Mouse (Mus musculus) forebrain, embryonic 10.5 days (tissue): ENCODE data around the gene Hoxa10. TPM values are rescaled to one million over a fixed set of nuclear protein-coding genes. Genes with fewer than 3 reads are reported as not detected.

Experiments used
- DNase-seq: peaks from one replicate; pipeline ENCODE4 v3.0.0-alpha.2; 2017; ENCODE audit warnings: low spot score; ENCODE audit errors: extremely low spot score
- H3K27ac ChIP-seq: fragments of 300-500 bp; sonication (generic); 2 replicates; pipeline ENCODE4 v1.5.1; 2016; ENCODE audit warnings: mild to moderate bottlenecking
- H3K27me3 ChIP-seq: fragments of 300-500 bp; sonication (generic); 2 replicates; pipeline ENCODE4 v1.6.1; 2016; ENCODE audit warnings: mild to moderate bottlenecking; ENCODE audit not compliant: poor library complexity, severe bottlenecking
- H3K36me3 ChIP-seq: fragments of 300-500 bp; sonication (generic); replicated peaks from 2 replicates; pipeline ENCODE4 v1.6.1; 2016; ENCODE audit warnings: mild to moderate bottlenecking, moderate library complexity
- H3K4me1 ChIP-seq: fragments of 300-500 bp; sonication (generic); 2 replicates; pipeline ENCODE4 v1.6.1; 2016
- H3K4me3 ChIP-seq: fragments of 300-500 bp; sonication (generic); 2 replicates; pipeline ENCODE4 v1.5.1; 2016; ENCODE audit warnings: mild to moderate bottlenecking, moderate library complexity
- H3K9me3 ChIP-seq: fragments of 300-500 bp; sonication (generic); 2 replicates; pipeline ENCODE4 v1.6.1; 2016; ENCODE audit warnings: mild to moderate bottlenecking, moderate library complexity
- WGBS: fragments of 180-500 bp; shearing (Covaris S2); methylation state at CpG from one replicate; pipeline ENCODE4 v1.1.7; 2016; 5-methylcytosine and 5-hydroxymethylcytosine counted together
- polyA plus RNA-seq: library from polyadenylated mRNA; unstranded; fragments of >200 nt; fragmentation: Nextera tagmentation; extraction: Ambion mirVana; gene quantifications from 2 replicates; pipeline ENCODE4 v1.2.1, GENCODE M21; 2016

Gene Hoxa10
- polyA plus RNA-seq, 1 experiment from 2014 or later: not detected

DNA sequence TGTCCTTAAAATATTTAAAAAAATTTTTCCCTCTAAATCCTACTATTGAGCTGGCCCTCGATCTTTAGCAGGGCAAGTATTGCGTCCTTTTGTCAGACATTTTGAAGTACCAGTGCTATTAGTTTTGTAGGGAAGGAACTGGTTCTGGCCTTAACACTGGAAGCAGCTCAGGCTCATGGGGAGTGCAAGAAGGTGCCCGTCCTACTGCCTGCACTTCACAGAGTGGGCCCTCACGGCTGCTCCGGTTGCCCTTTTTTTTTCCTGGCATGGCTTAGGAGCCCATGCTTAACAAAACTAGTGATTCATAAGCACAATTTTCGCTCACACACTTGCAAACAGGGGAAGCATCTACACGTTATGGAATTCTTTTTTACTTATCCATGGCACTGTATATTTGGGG, 1.7 kb downstream of the Hoxa10 start:
- H3K27me3 ChIP-seq: peaks cover 100% of the 10 kb centered on the region
- 3% methylated on average over 7 of the region's 7 CpGs for WGBS
- no peak overlapping the region for H3K4me3 ChIP-seq
- H3K27ac ChIP-seq: no peak overlapping the region
- peaks cover 14% of the 10 kb centered on the region for H3K4me1 ChIP-seq
- H3K36me3 ChIP-seq: no peaks in the 10 kb centered on the region
- DNase-seq: no peak
- no peaks in the 10 kb centered on the region for H3K9me3 ChIP-seq

DNA sequence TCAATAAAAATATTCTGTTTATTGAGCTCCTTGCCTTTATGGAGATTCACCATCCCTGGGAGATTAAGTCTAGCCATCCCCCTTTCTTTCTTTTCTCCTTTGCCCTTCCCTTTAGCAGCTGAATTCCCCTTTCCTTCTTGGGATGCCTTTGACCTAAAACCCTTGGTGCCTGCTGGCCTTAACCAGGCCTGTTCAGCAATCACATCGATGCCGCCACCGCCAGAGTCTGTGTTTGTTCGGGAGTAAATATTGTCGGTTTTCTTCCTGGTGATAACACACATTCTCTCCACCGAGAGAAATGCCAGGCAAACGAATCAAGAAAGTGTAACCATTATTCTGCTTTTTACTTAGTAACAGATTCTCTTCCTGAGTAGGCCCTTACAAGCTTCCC, 2.5 kb downstream of the Hoxa10 start:
- Histone ChIP-seq H3K4me1 (peaks cover 17% of the 10 kb centered on the region), H3K9me3 (no peaks in the 10 kb centered on the region), H3K27me3 (peaks cover 100% of the 10 kb centered on the region), H3K36me3 (no peaks in the 10 kb centered on the region), H3K27ac (no peak overlapping the region), H3K4me3 (no peak overlapping the region)
- 3% methylated on average over 7 of the region's 7 CpGs for WGBS
- no peak for DNase-seq

DNA sequence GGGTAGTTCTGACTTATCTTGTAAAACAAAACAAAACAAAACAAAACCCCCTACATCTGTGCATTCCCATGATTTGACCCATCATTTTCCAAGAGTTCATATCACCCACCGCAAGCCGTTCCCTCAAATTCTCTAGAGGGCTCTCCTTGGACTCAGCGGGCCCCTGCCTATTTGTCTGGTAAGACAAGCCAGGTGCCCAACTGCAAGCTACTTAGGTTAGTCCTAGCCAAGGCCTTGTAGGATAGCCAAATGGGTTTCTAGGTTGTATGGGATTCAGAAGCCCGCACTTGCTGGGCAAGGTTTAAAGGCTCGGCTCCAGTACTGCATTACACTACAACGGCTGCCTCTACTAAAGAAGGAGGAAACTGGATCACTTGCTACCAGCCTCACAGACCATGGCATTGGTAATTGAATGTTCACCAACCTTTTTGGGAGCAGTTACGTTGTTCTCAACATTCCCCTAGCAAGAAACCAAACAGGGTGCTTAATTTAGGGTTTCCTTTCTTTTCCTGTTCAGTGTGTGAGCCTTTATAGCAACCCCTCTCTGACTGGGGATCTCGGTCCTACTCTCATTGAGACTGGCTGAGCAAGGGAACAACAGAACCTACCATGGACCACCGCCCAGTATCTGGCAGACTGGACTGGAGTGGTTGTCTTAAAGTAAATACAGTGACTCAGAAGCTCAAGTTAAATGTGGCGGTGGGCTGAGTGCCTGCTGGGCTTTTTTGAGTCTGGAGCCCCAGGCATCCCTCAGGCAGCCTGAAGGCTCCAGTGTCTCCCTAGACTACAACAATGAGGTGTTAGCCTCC, 3.1 kb downstream of the Hoxa10 start:
- Histone ChIP-seq H3K9me3 (no peaks in the 10 kb centered on the region), H3K27ac (no peak overlapping the region), H3K4me1 (peaks cover 17% of the 10 kb centered on the region), H3K27me3 (peaks cover 100% of the 10 kb centered on the region), H3K36me3 (no peaks in the 10 kb centered on the region), H3K4me3 (no peak overlapping the region)
- 9% methylated on average over 10 of the region's 10 CpGs for WGBS
- no peak for DNase-seq

DNA sequence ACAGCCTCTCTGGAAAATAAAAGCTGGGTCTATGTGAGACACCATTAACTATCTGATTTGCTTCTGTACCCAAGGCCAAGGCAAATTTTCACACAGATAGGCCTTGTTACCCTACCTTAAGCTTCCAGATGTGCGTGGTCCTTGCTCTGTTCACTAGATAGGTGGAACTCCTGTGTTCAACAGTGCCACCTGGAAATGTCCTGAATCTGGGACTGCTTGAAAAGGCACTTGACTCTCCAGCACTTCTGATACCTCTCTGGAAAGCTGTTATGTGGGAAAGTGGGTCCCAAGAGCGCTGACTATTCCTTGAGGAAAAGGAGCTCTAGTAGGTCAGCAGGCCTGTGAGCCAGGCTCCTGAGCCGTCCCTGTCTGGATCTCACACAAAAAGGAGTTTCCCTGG, 3.8 kb downstream of the Hoxa10 start:
- H3K27ac ChIP-seq: no peak overlapping the region
- H3K9me3 ChIP-seq: no peaks in the 10 kb centered on the region
- 10% methylated on average over 3 of the region's 3 CpGs for whole genome bisulfite sequencing
- H3K4me1 ChIP-seq: peaks cover 17% of the 10 kb centered on the region
- H3K4me3 ChIP-seq: no peak overlapping the region
- H3K27me3 ChIP-seq: peaks cover 100% of the 10 kb centered on the region
- no peaks in the 10 kb centered on the region for H3K36me3 ChIP-seq
- DNase-seq: no peak

DNA sequence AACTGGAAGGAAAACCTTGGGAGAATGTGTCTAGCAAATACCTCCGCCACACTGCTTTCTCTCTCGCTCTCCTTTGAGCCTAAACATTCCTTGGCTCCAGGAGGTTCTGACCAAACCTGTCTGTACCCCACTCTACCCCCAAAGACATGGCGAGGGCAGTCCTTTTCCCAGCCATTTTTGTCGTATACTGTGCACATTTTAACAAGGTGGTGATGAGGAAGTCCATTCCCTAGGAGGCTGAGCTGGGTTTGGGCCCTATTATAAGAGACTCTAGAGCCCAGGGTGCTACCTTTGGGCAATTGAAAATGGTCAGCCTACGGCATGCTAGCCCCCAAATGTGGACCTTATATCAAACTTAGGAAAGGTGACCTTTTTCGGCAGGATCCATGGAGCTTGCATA, 4.8 kb downstream of the Hoxa10 start:
- WGBS: 23% methylated on average over 6 of the region's 6 CpGs
- no peak for DNase-seq

DNA sequence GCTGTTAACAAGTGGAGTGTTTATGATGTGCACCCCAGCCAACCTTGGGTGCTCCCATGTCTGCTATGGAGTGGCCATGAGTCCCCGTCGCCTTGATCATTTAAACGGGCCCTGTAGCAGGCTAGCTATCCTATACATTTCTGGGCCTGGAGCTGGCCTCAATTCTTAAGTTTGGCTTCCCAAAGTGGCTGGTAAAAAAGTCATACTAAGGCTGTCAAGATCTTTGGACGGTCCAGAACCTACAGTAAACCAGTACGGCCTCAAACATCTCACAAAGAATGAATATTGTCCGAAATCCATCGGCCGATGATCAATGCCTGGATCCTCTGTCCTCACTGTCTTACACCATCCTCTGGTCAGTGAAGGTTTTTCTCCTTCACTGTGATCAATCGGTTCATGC, 5.4 kb downstream of the Hoxa10 start:
- no peak for DNase-seq
- H3K27ac ChIP-seq: no peak overlapping the region
- no peak overlapping the region for H3K4me3 ChIP-seq
- peaks cover 100% of the 10 kb centered on the region for H3K27me3 ChIP-seq
- peaks cover 15% of the 10 kb centered on the region for H3K4me1 ChIP-seq
- H3K9me3 ChIP-seq: no peaks in the 10 kb centered on the region
- 21% methylated on average over 9 of the region's 9 CpGs for WGBS
- no peaks in the 10 kb centered on the region for H3K36me3 ChIP-seq

More for the DNA sequence above, 4.8 kb downstream of the Hoxa10 start:
- no peak overlapping the region for H3K27ac ChIP-seq
- peaks cover 17% of the 10 kb centered on the region for H3K4me1 ChIP-seq
- no peaks in the 10 kb centered on the region for H3K9me3 ChIP-seq
- H3K4me3 ChIP-seq: no peak overlapping the region
- peaks cover 100% of the 10 kb centered on the region for H3K27me3 ChIP-seq
- no peaks in the 10 kb centered on the region for H3K36me3 ChIP-seq

DNA sequence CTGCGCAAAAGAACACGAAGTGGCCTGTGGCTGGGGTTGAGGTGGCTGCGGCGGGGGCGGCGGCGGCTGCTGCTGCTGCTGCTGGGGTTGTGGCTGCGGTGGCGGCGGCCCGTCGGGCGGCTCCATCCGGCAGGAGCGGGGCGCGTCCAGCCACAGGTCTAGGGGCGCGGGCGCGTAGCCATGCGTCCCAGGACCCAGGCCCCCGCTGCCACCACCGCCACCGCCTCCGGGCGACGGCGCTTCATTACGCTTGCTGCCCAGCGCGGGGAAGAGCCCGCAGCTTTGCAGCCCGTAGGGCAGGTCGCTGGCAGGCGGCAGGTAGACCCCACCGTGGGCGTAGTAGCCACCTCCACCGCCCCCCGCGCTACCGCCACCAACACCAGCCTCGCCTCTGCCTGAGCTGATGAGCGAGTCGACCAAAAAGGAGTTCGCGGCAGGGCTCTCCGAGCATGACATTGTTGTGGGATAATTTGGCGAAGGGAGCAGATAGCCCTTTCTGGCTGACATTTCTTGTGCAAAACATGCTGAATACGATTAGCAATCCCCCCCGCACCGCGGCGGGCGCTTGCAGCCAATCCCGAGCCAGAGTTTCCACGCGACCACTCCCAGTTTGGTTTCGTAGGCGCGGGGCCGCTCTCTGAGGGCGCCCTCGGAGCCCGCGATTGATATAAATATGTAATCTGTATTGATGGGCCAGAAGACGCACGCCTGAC, 6.1 kb downstream of the Hoxa10 start:
- no peaks in the 10 kb centered on the region for H3K9me3 ChIP-seq
- DNase-seq: no peak
- H3K27ac ChIP-seq: no peak overlapping the region
- H3K4me1 ChIP-seq: peaks cover 13% of the 10 kb centered on the region
- peaks cover 100% of the 10 kb centered on the region for H3K27me3 ChIP-seq
- 0 out of 2 replicates have a peak overlapping the region, but pooled peaks have one; percentile 2 for H3K4me3 ChIP-seq
- H3K36me3 ChIP-seq: no peaks in the 10 kb centered on the region
- 1% methylated on average over 66 of the region's 68 CpGs for WGBS

DNA sequence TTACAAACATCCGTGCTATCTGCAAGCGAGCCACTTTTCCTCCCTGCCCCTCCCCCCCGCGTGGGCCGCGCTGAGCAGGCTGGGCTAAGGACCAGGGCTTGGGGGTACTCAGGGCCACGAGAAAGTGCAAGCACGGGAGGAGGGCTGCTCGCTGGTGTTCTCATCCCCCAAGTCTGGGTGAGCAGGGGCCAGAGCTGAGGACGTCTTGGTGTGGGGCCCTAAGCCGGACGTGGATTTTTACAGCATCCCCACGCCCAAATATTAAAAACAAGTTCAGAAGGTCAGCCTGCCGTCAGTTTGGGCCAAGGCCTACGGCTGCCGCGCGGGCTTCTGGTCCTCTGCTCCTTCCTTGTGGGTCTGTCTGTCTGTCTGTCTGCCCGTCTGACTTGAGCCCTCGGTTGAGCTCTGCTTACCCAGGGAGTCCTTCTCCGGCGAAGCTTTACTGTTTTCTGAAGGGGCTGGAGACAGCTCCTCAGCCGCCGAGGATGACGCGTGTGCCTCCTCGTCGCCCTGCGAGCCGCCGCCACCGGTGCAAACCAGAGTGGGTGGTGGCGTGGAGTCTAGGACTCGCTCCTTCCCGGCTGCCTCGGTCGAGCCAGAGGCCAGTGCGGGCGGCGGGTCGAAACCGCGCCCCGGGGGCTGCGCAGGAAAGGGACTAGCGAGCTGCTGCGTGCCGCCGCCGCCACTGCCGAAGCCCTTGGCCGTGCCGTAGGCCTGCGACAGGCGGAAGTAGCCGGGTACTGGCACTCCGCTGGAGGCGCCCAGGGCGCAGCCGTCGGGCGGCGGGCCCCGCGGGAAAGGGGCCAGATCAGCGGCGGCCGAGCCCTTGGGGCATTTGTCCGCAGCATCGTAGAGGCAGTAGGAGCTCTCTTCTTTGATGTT, 6.9 kb downstream of the Hoxa10 start:
- H3K36me3 ChIP-seq: no peaks in the 10 kb centered on the region
- DNase-seq: no peak
- H3K9me3 ChIP-seq: no peaks in the 10 kb centered on the region
- peaks cover 13% of the 10 kb centered on the region for H3K4me1 ChIP-seq
- H3K27me3 ChIP-seq: peaks cover 100% of the 10 kb centered on the region
- under 1% methylated on average over 70 of the region's 70 CpGs for WGBS
- H3K27ac ChIP-seq: no peak overlapping the region
- 0 out of 2 replicates have a peak overlapping the region, but pooled peaks have one; percentile 2 for H3K4me3 ChIP-seq

DNA sequence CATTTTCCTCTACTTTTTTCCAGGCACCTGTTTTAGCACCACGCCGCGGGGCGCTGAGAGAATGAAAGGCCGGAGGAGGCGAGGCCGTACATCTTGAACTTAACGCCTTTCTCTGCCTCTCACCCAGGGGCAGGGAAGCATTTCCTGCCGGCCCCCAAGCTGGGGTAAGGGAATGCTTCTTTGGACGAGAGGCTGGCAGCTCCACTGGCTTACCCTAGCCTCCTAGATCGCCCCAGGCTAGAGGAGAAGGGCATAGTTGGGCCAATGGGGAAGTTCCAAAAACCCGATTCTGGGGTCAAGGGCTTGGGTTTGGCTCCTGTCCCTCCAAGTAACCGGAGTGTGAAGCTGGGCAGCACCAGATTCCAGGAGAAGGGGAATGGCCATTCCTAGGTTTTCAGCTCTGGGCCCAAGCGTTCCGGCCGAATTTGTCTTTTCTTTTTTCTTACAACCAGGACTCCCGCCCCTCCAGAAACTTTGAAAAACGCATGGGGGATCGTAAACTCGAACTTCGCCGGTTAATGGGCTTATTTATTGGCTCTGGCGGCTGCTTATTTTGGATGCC, 7.6 kb downstream of the Hoxa10 start:
- no peak overlapping the region for H3K27ac ChIP-seq
- H3K27me3 ChIP-seq: peaks cover 100% of the 10 kb centered on the region
- H3K36me3 ChIP-seq: no peaks in the 10 kb centered on the region
- WGBS: 3% methylated on average over 23 of the region's 23 CpGs
- peaks cover 13% of the 10 kb centered on the region for H3K4me1 ChIP-seq
- DNase-seq: no peak
- H3K4me3 ChIP-seq: no peak overlapping the region
- no peaks in the 10 kb centered on the region for H3K9me3 ChIP-seq

DNA sequence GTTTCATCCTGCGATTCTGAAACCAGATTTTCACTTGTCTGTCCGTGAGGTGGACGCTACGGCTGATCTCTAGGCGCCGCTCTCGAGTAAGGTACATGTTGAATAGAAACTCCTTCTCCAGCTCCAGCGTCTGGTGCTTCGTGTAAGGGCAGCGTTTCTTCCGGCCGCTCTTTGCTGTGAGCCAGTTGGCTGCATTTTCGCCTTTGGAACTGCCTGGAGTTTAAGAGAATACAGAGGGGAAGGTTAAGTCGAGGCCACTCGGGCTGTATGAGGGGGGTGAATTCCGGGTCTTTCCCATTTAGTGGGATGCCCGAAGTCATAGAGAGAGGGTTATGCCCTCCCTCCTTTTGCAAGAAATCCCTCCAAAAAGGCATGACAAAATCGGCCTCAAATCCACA, 8.1 kb downstream of the Hoxa10 start:
- H3K9me3 ChIP-seq: no peaks in the 10 kb centered on the region
- H3K36me3 ChIP-seq: no peaks in the 10 kb centered on the region
- peaks cover 13% of the 10 kb centered on the region for H3K4me1 ChIP-seq
- 1% methylated on average over 18 of the region's 18 CpGs for WGBS
- no peak overlapping the region for H3K4me3 ChIP-seq
- H3K27me3 ChIP-seq: peaks cover 100% of the 10 kb centered on the region
- no peak overlapping the region for H3K27ac ChIP-seq
- no peak for DNase-seq

DNA sequence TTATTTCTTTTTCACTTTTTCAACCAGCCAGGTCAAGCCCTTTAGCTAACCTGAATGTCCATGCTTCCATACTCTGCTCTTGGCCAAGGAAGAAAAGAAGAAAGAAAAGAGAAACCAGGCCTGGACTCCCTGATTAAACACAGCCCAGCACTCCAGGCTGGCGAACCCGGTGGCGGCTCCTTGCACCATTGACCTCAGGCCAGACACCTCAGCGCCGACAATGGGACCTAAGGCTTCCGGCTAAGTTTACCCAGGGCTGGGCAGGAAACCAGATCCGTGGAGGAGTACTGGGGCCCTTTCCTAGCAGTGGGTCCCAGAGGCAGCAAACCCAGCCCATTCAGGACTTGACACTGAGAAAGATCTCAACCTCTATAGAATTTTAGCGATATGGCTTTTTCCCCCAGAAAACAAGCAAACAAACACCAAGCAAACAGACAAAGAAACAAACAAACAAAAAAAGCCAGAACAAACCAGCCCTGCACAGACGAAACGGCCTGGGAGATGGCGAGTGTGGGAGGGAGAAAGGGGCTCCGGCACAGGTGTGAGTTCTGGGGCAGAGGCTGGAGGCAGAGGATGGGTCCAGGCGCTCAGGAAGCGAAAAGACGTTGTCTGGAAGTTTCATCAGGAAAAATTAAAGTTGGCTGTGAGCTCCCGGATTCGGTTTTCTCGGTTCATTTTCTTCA, 8.6 kb downstream of the Hoxa10 start:
- no peaks in the 10 kb centered on the region for H3K9me3 ChIP-seq
- H3K4me1 ChIP-seq: peaks cover 13% of the 10 kb centered on the region
- no peak overlapping the region for H3K27ac ChIP-seq
- 2% methylated on average over 18 of the region's 18 CpGs for WGBS
- peaks cover 100% of the 10 kb centered on the region for H3K27me3 ChIP-seq
- H3K4me3 ChIP-seq: no peak overlapping the region
- DNase-seq: no peak
- H3K36me3 ChIP-seq: no peaks in the 10 kb centered on the region
